Mouse (Mus musculus) urinary bladder, postnatal 4 days (tissue): ENCODE results near the gene Lmbr1l.
"Not testable (repeated sequence)": the region's sequence is repeated elsewhere in the genome, so short reads cannot be mapped to it uniquely, and the experiment has no call there.

Experiments used
- DNase-seq, 2 experiments: peaks; one replicate each; pipeline ENCODE4 v3.0.0; 2021 to 2022; ENCODE audit warnings: low spot score in 2 of 2

The Lmbr1l gene

DNA sequence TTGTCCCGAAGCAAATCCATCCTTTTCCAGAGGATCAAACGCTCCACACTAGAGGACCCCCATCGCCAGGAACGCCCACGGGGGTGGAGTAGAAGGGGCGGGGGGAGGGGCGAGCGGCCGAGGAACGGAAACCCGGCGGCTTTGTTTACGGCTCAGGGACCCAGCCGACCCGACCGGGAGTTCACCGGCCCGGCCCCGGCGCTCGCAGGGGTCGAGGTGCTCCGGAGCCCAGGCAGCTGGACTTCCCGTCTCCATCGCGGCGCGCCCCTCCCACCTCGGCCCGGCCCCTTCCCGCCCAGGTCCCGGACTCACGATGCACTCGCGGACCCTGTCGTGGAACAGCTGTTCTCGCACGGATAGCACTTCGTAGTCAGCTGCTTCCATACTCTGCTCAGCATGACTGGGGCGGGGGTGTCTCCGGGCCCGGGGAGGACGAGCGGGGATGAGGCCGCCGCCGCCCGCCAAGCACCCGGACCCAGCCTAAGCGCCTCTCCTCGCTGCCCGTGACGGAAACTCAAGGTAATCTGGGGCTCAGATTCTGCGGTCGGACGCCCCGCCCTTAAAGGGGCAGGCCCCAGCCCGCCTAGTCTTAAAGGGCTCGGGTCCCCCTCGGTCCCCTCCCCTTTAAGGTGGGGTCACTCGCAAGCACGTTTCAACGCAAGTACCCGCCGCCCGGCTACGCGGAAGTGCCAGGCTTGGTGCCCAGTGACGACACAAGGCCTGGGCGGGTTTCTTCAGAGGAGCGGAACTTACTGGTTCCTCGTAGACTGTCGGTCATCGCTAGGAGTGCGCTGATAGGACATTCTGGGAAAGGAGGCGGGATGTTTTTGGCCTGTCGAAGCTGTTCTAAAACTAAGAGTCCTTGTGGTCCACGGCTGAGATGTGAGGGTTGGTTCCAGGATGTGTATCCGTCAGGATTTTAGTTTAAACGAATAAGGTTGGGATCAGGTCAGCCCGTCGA is at the start of gene Lmbr1l:
Gene Lmbr1l (minus strand): TSS at position 694 of the 961 bp plus-strand sequence.
- DNase-seq: peak; percentile 99

DNA sequence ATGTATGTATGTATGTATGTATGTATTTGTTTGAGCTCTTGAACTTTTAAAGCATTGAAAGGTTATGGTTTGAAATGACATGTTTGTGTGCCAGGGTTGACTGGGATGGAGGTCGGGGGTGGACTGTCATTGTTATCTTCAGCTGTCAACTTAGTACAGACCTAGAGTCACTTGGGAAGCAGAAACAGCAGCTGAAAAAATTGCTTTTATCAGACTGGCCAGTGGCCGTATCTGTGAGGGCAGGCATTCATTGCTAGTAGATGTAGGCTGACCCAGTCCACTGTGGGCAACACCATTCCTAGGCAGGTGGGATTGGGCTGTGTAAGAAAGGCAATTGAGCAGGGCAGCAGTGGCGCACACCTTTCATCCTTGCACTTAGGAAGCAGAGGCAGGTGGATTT is 41.5 kb upstream of the Lmbr1l start:
- no peak for DNase-seq

DNA sequence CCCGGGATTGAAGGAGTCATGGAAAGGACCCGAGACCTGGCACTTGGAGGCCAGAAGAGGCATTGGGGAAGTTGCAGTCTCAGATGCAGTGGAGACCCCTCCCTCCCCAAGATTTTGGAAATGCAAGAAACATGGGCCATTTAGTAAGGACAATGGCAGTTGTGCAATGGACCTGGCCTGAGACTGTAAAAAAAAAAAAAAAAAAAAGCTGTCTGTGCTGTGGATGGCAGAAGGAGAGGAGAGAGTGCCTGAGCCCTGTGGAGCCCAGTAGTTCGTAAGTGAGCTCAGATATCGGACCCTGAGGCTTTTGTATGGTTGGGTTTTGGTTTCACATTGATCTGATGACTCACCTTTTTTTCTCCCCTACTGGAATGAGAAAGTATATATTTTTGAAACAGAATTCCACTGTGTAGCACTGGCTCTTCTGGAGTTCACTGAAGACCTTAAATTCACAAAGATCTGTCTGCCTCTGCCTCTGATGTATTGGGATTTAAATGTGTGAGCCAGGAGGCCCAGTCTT is 40.9 kb upstream of the Lmbr1l start:
- no peak for DNase-seq

DNA sequence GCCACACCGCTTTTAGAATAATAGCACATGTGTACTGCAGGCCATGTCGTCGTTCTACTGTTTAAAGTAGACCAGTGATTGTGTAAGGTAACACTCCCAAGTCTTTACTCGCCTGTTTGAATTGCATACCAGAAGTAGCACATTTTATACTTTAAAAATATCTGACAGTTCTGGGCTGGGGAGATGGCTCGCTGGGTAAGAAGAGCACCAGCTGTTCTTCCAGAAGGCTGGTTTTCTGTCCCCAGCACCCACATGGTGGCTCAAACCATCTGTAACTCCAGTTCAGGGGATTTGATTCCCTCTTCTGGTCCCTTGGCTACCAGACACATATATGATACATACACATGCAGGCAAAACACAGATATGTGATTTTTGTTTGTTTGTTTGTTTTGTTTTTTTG is 39.4 kb upstream of the Lmbr1l start:
- DNase-seq: no peak

DNA sequence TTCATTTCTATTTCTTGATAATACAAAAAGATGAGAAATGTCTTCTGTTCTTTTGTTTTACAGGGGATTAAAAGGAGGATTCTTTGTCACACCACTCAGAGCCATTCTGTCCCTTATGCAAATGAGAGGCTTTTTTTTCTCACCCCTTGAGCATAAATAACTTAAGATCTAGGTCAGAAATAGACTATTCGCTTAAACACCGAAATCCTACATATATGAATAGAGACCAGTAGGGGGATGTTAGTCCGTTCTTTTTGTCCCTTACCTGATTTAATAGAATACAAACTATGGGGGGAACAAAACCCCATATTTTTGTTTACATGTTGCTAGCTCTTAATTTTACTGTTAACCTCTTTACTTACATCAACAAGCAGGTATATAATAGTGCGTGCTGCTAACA is 38.0 kb upstream of the Lmbr1l start:
- DNase-seq: no peak

DNA sequence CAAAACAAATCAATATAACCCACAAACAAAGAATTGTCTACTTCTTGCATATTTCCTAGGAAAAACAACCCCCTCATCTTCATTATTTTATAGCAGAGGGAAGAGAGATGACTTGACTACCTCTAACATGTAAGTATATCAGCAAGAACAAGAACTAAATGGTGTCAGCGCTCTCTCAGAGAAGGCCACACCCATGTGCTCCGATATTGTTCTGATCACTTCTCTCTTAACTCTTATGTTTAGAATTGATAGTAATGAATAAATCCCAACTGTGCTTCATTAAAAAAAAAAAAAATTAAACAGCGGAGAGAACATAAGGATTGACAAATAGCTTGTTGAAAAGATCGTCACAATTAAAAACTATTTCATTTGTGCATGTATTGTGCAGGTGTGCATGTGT is 37.3 kb upstream of the Lmbr1l start:
- no peak for DNase-seq

DNA sequence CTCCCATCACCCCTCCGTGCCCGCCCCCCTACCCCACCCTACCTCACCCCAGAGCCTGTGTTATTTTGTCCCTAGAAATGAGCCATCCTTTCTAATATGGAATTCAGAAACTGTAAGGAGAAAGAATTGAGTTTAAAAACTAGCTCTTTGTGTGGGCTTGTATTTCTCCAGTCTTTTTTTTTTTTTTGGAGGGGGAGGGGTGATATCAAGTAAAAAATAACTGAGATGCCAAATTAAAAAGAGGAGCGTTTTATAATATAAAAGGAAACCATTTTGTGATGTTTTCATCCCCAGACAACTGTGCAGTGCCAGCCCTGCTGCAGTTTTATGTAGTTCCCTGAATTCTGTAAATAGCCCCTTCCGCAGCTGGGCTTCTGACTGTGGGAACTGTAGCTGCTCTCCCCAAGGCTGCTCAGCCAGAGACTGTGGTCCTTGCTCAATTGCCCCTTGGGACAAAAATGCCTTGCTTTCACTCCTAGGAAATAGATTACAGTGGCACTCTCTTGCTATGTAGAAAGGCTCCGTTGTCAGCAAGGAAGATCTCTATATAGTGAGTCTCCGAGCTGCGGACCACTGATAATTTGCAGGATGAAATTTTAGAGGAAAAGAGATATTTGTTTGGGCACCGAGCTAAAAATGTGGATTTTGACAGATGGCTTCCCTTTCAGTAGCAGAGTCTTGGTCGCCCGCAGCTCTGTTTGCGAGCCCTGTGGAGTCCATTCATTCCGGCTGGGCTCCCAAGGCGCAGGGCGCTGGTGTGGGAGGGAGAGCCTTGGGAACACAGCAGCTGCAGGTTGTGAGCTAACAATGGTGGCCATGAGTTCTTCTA is 36.6 kb upstream of the Lmbr1l start:
- no peak for DNase-seq

DNA sequence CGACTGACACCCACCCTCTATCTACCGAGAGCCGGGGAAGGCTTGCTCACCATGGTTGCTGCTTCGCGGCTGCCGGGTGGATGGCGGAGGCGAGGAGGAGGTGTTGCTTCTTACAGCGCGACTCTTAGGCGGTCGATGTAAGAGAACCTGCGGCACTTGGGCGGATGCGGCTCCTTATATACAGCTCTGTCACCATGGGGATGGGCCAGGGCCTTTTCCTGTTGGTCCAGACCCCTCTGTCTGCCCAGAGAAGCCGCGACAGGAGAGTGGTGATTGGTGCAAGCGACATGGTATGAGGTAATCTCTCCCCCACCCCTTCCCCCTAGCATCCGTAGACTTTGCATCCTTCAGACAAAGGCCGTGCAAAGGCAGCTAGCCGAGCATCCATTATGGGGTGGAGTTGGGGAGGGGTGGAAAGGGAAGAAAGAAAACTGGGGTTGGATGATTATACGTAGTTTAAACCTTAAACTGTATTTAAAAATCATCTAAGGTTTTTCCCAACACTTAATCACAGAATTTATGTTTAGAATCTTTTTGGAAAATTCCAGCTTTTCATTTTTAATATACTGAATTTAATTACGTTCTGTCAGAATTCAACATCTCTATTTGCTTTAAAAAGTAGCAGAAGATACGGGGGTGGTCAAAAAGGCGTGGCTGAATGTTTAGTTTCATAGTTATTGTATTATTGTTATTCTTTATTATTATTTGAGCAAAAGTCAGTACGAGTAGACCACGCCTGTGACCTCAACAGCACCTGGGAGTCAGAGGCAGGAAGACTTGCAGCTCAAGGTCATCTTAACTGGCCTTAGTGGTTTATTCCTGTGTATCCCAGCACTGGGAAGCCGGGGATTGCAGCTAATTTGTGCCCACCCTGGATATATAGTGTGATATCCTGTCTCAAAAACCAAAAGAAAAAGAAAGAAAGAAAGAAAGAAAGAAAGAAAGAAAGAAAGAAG is 35.6 kb upstream of the Lmbr1l start, which contains the start of the genes Gm49450 and Tuba1a:
Gene Gm49450 (minus strand): TSS at position 151 of the 956 bp plus-strand sequence.
Gene Tuba1a (minus strand): TSS at position 303 of the 956 bp plus-strand sequence.
- peak; percentile 89 to 91 for DNase-seq

DNA sequence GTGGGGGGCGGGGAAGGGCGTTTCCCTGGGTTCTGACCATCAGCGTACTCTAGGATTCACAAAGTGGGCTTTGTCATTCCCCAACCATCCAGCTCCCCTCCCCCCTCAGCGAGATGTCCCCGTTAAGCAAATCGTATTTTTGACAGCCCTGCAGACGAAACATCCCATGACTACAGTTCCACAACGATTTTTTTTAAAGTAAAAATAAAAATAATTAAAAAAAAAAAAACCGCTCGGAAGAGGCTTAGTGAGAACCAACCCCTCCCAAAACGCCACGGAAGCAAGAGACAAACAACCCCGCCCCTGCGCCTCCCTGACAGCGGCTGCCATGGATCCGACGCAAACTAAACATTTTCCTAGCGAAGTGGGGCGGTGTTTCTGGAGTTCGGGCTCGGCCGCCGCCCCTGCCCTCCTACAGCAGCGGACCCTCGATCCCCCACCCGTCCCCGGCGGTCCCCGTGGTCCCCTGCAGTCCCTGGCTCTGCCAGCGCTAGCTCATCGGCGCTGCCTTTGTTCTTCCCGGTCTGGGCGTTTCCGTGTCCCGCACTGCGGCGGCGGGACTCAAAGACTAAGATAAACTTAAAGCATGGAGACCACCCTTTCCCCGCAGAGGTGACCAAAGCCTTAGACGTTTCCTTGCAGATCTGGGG is 34.8 kb upstream of the Lmbr1l start:
- DNase-seq: peak; percentile 57 to 65

DNA sequence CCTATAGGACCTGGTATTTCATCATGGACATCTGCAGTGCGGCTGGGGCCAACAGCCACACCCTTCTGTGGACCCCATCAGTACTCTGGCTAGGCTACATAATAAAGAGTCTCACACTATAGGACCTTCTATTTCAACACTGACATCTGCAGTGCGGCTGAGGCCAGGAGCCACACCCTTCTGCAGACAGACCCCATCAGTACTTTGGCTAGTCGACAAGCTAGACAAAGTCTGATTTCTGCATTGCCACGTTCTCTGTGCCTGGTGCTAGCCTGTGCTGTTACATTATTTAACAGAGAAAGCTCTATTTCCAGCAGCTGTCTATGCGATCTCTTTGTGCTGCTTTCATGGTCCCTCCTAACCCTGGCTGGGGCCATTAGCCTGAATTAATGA is 34.0 kb upstream of the Lmbr1l start:
- no peak for DNase-seq

DNA sequence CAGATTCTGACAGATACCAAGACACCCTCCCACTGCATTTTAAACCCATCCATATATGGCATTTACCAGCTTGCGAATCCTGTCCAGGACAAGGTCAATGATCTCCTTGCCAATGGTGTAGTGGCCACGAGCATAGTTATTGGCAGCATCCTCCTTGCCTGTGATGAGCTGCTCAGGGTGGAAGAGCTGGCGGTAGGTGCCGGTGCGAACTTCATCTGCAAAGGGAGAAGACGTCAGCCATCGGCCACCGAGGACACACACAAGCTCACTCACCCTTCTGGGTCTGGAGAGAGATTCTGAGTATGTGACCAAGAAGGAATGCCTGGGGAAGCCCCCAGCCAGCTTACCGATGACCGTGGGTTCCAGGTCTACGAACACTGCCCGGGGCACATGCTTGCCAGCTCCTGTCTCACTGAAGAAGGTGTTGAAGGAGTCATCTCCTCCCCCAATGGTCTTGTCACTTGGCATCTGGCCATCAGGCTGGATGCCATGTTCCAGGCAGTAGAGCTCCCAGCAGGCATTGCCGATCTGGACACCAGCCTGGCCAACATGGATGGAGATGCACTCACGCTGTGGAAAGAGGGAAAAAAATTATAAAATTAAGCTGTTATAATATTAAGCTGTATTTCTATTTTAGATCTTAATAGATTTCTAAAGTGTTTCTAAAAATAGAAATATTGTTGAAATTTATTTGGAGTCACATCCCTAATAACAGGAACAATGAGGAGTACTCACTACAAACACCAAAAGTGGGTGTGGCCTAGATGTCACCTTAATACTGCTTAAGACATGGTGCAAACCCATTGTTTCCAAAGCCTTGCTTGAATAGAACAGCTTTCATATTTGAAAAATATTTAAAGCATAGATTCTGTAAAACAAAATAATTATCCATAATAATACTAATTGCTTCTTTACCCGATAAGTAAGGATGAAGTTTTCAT is 33.4 kb upstream of the Lmbr1l start:
- DNase-seq: not testable (repeated sequence)

DNA sequence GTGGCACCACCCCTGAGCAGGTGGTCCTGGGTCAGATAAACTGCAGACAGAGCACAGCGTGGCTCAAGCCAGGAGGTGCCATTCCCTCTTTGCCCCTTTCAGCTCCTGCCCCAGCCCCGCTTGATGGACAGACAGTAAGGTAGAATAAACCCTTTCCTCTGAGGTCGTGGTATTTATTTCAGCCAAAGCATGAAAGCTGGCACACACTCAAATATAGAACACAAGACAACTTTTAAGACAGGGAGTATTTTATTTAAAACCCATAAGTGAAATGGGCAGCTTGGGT is 31.5 kb upstream of the Lmbr1l start:
- DNase-seq: no peak

DNA sequence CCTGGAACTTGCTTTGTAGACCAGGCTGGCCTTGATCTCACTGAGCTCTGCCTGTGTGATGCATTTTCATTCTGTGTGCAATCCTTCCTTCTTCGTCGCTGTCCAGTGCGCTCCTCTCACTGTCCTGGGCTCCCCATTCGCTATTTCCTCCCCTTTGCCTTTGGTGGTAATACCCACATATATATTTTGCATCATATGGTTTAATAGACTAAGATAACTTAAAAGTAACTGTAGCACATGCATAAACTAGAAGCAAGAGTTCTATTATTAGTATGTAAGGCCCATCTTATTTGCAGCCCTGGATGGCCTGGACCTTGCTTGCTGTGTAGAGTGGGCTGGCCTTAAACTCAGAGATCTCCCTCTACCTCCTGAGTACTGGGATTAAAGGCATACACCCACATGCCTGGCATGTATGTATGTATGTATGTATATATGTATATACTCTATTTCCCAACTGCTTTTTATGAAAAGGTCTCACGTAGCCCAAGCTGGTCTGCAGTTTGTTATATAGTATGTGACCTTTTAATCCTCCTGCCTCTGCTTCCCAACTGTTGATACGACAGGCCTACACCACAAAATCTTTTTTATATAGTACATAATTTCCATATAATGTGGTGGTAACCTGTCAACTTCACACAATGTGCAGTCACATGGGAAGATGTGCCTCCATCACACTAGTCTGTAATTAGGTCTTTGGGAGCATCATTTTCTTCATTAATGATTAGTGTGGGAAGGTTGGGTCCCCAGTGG is 31.0 kb upstream of the Lmbr1l start:
- DNase-seq: no peak

DNA sequence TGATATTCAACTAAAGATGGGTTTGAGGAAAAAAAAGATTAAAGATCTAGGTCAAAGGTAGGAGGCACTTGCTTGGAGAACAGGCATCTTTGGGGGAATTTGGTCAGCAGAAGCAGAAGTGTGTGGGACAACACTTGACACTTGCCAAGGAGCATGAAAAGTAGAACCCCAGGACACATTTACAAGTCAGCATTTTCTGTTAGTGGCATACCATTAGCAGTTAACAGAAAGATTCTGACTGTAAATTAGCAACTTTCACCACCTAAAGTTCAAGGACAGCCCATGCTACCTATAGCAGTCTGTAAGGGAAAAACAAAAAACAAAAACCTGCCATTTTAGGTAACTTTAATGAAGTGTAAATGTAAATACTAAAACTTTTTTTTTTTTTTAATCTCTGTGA is 30.4 kb upstream of the Lmbr1l start:
- no peak for DNase-seq

DNA sequence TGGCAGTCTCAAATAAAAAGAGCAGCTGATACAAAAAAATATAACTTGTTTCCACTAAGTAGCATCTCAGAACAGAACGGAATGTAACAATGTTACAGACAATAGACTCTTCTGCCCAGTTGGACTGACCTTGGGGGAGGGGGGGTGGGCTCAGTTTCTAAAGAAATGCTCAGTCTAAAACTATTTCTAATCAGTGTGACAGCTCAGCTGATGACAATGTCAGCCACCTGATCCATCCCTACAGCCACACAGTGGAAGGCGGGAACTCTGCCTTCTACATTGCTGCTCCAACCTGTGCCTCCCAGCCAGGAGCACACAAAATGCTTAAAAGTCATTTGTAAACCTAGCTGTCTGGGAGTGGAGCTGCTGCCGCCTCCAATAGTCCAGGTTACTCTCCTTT is 29.9 kb upstream of the Lmbr1l start:
- no peak for DNase-seq

DNA sequence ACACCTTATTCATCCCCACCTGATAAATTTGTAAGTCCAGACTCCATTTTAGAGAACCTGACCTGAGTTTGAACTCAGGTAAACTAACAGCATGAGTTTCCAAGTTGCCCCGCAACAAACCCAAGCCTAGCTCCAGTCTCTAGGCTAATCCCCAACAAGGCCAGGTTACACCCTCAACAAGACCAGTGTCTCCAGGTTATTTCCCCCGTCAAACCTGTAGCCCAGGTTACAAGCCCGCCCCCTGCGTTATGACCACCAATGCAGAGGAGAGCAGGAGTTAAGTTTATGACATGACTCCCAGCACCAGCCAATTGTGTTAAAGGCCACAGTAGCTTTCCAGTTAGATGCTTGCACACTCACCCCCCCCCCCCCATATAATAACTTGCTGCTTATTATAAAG is 25.1 kb upstream of the Lmbr1l start:
- no peak for DNase-seq

DNA sequence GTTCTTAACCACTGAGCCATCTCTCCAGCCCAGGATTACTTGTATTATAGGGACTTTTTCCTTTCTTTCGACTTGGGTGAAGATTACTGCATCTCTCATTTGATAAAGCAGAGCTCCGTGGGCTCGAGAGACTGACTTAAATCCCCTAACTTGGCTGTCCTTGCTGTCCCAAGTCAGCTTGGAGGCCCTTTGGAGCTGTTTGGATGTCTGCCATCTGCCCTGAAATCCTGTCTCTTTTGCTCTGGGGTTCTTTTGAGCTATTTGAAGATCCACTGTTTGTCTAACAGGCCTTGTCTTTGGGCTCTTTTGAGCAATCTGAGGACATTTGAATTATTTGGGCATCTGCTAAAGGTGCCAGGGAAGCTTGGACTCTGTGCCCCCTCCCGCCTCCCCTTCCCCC is 24.1 kb upstream of the Lmbr1l start:
- no peak for DNase-seq

DNA sequence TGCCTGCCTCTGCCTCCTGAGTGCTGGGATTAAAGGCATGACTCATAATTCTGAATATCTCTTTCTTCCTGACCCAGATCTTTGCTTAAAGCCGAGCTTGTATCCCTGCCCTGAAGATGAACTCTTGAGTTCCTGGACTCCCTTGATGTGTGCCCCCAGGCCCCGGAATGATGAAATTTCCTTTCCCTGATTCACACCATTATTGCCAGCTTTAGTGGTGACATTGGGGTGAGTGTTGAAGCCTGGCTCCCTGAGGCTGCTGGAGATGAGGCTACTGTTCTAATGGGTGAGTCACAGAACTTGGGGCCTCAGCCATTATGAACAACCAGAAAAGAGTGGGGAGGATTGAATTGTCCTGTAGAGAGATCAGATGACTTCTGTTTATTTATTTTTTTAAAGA is 23.5 kb upstream of the Lmbr1l start:
- no peak for DNase-seq

DNA sequence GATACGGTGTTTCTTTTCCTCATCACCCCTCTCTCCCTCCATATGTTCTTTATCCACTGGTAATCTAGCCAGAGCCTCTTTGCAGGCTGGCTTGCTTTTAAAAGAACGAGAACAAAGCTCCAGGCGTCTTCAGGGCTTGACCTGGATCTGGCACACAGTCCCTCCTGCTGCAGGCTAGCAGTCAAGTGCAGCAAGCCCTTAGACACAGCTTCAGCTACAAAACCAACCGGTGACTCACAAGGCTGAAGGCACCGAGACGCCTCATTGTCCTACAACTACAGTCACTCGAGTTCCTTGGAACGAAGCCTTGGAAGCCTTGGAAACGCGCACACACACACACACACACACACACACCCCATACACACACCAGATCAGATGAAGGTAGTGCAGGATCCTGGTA is 22.8 kb upstream of the Lmbr1l start:
- no peak for DNase-seq
